Mouse (Mus musculus) CH12F3 (cell line): ENCODE data around the gene Ipo9.

Experiments used
- in situ Hi-C: fragments of 300-500 bp; cut with MboI; formaldehyde crosslinking; loops from 2 replicates; pipeline ENCODE4 v1.14.3; 2020; ENCODE audit warnings: low sequenced_read_pairs

The Ipo9 gene

DNA sequence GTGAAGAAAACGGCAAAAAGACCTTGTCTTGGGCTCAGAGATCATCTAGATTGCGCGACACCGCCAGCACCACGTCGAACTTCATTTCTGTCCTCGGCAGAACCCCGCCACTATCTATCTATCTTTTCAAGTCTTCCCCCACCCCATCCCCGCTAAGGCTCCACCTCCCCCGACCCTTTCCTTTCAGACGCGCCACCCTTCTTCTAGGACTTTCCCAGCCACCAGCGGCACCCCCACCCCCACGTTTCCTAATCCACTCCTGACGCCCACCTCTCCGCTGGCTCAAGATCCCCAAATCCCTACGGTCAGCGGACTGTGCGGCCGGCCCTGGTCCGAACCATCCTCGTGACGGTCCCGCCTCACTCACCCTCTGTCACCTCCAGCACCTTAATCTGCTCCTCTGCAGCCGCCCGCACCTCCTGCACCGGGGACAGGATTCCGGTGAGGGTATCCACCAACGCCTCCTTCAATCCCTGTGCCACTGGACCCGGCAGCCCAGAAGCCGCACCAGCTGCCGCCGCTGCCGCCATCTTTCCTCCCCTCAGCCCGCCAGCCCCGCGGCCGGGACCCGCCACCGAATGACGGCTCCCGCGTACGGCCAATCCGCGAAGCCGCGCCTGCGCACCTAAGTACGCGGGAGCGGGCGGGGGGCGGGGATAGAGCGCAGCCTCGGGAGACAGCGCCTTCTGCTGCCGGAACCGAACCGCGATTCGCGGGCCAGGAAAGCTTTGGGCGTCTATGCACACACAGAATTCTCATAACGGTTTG is at the start of gene Ipo9:
Gene Ipo9 (minus strand): TSS at position 599 of the 768 bp plus-strand sequence.
- in situ Hi-C loops = no loop called here

GRCm38 (mm10) chr1:135475571-135475895 is 45.2 kb upstream of the Ipo9 start:
- in situ Hi-C loops = no loop called here

GRCm38 (mm10) chr1:135474861-135475570 is 44.7 kb upstream of the Ipo9 start:
- in situ Hi-C loops = no loop called here

GRCm38 (mm10) chr1:135472536-135472935 is 42.2 kb upstream of the Ipo9 start:
- in situ Hi-C loops = no loop called here

GRCm38 (mm10) chr1:135471742-135472141 is 41.4 kb upstream of the Ipo9 start:
- in situ Hi-C loops = no loop called here

DNA sequence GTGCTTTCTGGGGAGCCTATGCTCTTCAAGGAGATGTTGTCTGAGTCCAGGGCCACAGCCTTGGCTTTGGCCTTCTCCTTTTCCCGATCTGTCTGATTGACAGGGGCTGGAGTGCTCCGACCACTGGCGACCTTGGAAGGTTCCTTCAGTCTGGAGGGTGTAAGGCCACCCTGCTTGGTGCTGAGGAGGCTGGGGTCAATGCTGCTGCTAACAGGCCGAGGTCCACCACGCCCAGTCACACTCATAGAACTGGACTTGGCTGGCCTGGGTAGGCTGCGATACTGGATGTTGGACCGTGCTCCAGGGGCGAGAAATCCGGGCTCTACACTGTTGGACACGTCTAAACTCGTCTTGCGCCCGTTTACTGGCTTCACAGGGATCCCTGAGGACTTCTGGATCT is 40.2 kb upstream of the Ipo9 start:
- in situ Hi-C loops = no loop called here

GRCm38 (mm10) chr1:135467462-135467861 is 37.2 kb upstream of the Ipo9 start:
- in situ Hi-C loops = no loop called here

DNA sequence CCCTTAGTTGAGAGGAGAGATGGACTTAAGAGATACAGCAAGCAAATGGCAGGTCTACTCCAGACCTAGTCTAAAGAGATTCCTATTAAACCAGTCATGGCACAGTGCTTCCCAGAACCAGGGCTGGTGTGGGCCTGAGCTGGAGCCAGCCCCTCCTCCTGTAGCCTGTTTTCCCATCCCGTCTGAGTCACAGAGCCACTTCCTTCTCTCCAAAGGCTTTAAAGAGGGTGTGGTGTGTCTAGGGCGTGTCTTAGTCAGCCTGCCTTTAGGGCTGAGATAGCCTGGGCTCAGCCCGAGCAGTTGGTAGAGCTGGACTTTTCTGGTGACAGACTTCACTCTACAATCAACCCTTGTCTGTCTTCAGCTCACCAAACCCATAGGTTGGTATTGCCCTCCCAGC is 36.6 kb upstream of the Ipo9 start:
- in situ Hi-C loops = no loop called here

DNA sequence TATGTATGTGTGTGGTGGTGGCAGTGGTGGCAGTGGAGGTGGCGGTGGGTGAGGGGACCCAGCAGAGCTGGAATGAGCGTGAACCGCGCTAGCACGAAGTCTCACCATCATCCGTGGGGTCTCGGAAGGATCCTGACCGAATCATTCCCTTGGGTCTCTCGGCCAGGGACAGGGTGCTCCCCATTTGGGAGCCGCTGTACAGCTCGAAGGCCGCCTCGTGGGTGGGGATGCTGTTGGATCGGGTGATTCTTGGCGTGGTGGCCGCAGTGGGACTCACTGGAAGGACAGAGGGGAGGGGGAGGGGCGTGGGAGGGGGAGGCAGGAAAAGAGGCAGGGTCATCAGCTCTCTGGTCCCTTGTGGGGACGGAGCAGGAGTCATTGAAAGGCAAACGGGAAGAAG is 35.4 kb upstream of the Ipo9 start:
- in situ Hi-C loops = no loop called here

DNA sequence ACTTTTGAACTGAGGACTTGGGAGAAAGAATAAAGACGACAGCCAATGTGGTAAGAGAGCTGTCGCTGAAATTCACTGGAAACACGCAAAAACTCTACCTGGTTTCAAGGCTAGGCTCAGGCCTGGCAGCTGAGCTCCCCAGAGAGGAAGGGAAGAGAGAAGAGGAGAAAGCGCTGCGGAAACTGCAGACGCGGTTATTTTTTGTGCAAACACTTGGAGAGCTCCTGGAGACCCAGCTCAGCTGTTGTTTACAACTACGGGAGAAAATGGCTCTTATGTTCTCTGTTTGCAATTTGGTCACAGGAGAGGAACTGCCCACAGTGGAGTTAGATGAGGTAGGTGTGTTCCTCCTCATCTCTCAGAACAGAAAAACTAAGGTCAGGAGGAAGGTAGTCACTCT is 32.4 kb upstream of the Ipo9 start:
- in situ Hi-C loops = no loop called here

DNA sequence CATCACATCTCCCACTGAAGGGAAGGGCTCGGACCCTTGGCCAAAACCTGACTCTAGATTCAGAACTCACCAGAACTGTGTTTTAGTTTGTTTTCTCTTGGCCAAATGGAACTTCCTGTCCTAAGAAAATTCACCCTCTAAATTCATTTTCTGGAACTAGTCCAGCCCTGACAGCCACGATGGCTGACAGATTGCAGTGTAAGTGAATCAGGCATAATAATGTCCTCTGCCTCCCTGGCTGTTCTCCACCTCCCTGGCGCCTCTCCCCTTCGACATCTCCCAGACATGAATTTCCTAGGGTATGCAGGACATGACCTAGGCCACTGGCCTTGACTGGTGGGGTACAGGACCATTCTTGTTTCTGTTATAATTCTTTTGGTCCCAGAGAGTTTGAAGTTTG is 32.0 kb upstream of the Ipo9 start:
- in situ Hi-C loops = no loop called here

DNA sequence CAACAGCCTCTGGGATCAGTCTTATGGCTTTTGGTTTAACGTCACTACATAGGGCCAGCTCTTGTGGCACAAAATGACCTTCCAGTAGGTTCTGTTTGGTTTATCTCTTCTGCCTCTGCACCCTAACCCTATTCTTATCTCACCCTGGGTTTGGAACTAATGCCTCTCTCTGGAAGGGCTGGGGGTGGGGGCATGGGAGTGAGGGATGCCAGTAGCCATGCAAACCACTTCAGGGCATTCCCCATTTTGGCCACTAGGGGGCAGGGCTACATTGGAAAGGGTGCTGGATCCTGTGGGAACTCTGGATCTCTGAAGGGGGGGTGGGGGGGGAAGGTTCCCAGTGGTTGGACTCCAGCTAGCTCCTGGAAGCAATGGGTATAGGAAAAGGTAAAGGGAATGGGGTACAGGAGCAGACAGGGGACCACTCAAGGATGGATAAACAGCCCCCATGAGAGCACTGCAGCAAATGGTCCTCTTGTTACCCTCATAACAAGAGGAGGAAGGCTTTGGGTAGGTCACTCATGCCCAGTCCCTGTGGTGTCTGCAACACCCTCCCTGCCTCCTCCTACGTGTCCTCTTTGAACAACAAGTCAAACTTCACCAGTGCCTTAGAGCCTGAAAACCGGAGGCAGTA is 30.9 kb upstream of the Ipo9 start:
- in situ Hi-C loops = no loop called here

GRCm38 (mm10) chr1:135460521-135460920 is 30.2 kb upstream of the Ipo9 start:
- in situ Hi-C loops = no loop called here

DNA sequence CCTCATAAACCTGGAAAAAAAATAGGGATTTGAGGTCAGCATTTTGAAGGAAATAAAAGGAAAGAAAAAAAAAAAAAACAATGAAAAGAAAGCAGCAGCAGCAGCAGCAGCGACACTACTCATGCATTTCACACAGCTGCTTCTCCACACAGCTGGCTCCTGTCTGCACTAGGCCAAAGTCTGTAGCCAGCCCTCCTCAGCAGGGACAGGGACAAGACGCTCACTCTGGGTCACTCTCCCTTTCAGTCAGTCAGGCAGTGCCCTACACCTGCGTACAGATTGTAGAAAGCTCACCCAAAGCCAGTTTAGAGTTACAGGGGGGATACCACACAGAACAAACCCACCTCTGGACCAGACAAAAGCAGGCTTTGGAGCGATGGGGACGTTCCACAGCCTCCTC is 27.6 kb upstream of the Ipo9 start:
- in situ Hi-C loops = no loop called here

- in situ Hi-C loops = no loop called here
Observed at GRCm38 (mm10) chr1:135452259-135452658, 22.0 kb upstream of the Ipo9 start.

- in situ Hi-C loops = no loop called here
Observed at GRCm38 (mm10) chr1:135451419-135451818, 21.1 kb upstream of the Ipo9 start.

GRCm38 (mm10) chr1:135449876-135450275 is 19.6 kb upstream of the Ipo9 start:
- in situ Hi-C loops = no loop called here

DNA sequence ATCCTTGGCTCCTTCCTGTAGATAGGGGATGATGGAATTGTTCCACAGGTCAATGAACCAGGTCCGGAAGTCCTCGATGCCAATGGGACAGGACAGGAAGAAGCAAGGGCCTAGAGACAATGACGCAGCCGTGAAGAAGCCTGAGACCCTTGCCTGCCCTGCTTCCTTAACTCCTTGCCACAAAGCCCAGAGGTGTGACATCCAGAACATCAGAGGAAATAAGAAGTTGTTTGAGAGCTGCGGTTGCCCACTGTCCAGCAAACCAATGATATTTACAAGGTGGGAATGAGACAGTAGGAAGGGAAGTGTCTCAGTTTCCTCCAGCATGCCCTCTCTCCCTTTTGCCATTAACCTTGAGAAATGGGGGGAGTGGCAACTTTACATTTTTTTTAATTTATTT is 18.6 kb upstream of the Ipo9 start:
- in situ Hi-C loops = no loop called here

- in situ Hi-C loops = no loop called here
Observed at GRCm38 (mm10) chr1:135443506-135443905, 13.2 kb upstream of the Ipo9 start.

DNA sequence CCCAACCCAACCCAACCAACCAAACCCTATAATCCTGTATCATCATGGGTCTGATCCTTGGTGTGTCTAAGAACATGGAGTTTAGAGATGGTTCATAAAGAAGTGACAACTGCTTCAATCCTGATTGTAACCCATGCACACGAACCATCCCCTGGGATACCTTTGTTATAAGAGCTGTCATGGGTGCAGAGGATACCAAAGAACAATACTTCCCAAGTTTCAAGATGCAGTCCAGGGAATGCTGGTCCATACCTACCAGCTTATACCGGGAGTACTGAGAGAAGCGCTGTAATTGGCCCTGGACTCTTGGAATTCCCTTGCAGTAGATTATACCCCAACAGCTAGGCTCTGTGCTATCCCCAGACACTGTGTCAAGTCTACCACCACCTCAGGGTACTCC is 11.6 kb upstream of the Ipo9 start:
- in situ Hi-C loops = no loop called here

DNA sequence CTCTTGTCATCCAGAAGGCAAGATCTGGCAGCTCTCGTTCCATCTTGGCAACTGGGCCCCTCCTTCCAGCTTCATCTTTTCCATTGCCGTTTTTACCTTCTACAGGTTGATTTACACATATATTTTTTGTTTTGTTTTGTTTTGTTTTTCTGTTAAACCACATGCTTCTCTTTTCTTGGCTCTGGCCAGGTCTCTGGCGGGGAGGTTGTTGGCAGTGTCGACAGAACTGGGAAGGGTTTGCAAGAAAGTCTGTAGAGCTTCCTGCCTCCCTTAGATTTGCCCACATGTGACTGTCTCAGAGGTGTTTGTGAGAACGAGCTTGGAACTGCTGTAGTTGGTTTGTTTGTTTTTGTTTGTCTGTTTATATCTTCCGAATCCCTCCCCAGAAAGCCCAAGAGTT is 10.7 kb upstream of the Ipo9 start:
- in situ Hi-C loops = no loop called here

DNA sequence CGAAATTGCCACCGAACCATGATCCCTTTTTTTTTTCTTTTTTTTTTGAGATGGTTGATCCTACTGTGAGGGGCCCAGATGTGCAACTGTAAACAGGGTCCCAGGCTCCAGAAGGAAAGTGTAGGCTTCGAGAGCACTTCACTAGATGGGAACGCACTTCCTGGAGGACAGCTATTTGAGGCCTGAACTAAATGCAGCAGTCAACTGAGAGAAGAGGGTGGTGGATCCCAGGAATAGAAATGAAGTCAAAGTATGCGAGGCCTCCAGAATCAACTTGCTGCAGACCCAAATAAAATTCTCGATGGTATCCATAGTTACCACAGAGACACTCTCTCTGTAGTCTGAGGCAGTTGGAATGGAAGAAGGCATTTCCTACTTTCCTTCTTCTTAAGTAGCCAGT is 8.5 kb upstream of the Ipo9 start:
- in situ Hi-C loops = no loop called here
